Mouse (Mus musculus) lung, adult 2 months (tissue): Measurements from ENCODE around the gene Svip. TPM values are rescaled to one million over a fixed set of nuclear protein-coding genes. Genes with fewer than 3 reads are reported as not detected.

Source experiments
- DNase-seq: peaks from one replicate; pipeline ENCODE4 v3.0.0; 2022
- H3K4me1 ChIP-seq: fragments of 200-500 bp; 2 replicates; pipeline ENCODE4 v1.6.1; 2011; ENCODE audit warnings: low read length; ENCODE audit not compliant: control insufficient read depth, insufficient read depth
- H3K4me3 ChIP-seq: fragments of 200-500 bp; replicated peaks from 2 replicates; pipeline ENCODE3; 2011; ENCODE audit warnings: low read depth, mild to moderate bottlenecking, control low read depth, low read length; ENCODE audit errors: extremely low read depth
- CTCF ChIP-seq: fragments of 200-500 bp; IDR thresholded peaks from 2 replicates; pipeline ENCODE4 v1.5.1; 2011; ENCODE audit warnings: mild to moderate bottlenecking, low read length, control low read depth; ENCODE audit not compliant: insufficient read depth
- POLR2A ChIP-seq: fragments of 200-500 bp; IDR thresholded peaks from 2 replicates; pipeline ENCODE4 v1.6.1; 2011; ENCODE audit warnings: low read depth, mild to moderate bottlenecking, control low read depth, low read length, borderline replicate concordance; ENCODE audit errors: extremely low read depth
- WGBS: fragments of 180-500 bp; shearing (Covaris S2); methylation state at CpG from one replicate; pipeline ENCODE4 v1.1.7; 2018; 5-methylcytosine and 5-hydroxymethylcytosine counted together
- polyA plus RNA-seq: library from polyadenylated mRNA; depleted of rRNA; stranded (reverse); fragments of >200 nt; gene quantifications from 2 replicates; pipeline ENCODE4 v1.2.3, GENCODE M21; 2012; rRNA removed

Gene Svip
- polyA plus RNA-seq, 1 experiment, result 4.0 TPM

DNA sequence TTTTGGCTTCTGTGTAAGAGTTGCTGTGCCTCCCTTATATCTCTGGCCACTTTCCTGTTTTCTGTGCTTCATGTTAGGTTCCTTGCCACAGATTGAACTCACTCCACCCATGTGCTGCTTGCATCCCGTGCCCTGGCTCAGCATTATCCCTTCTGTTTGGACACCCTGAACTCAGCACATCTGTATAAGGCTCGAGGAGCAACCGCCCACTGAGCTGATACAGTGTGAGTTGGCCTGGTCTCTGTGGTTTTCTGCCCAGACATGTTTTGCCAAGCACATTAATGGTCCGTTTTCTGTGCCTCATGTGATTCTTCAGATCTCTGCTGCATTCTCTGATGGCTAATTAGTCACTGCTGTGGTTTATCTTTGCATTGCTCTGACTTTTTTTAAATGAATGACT lies 38.2 kb downstream of the Svip start:
- Histone ChIP-seq H3K4me3 (no peak overlapping the region), H3K4me1 (no peaks in the 10 kb centered on the region)
- TF ChIP-seq POLR2A (no peak), CTCF (no peak)
- DNase-seq, result no peak
- 72% methylated on average over 4 of the region's 4 CpGs for WGBS

DNA sequence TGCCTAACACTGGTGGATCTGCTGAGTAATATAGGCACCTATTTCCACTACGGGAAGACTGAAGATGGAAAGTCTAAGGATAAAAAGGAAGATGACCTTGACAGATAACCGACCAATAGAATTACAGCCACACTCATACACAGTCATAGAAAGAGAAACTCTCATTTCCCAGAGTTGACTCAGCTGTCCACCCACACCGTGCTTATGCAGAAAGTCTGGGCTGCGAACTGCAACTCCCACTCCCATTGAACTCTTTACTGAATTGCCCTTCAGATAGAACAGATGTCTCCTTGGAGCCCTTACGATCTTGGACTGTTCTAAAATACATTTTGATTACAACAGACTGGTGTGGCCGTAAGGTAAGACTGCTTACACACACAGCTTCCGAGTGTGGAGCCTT lies 41.1 kb downstream of the Svip start:
- 84% methylated on average over 7 of the region's 7 CpGs for WGBS

DNA sequence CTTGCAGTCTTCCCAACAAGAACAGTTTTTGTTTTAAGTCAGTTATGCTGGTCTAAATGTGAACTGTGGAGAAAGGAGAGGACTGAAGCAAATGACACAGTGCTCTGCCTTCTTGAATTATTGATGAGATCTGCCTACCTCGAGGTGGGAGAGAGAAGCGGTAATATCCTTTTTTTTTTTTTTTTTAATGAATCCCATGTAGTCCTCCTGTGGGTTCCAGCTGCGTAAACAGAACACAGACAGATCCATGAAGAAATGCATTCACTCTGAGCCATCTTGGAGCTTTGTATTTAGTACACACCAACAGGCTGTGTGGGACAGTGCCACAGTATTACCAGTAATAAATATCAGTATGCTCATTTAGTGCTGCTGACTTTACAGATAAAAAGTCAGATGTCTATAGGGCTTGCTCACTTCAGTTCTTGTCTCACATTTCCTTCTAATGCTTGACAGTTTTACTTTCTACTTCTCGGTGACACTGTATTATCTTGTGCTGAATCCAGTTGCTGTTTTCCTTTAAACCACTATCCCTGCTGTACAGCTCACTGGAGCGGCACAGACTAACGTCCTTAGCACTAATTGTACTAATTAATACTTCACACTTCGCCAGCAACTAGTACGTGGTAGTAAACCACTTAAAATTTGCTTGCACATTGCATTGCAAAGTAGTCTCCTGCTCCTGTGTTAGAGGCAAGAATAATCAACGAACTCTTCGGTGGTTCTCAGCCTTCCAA lies 43.4 kb downstream of the Svip start:
- WGBS, result 78% methylated on average over 10 of the region's 10 CpGs
- TF ChIP-seq POLR2A (no peak), CTCF (no peak)
- Histone ChIP-seq H3K4me1 (no peaks in the 10 kb centered on the region), H3K4me3 (no peak overlapping the region)
- no peak for DNase-seq

More for the DNA sequence above, 41.1 kb downstream of the Svip start:
- no peak for DNase-seq
- no peak for TF ChIP-seq CTCF
- TF ChIP-seq POLR2A, result no peak
- no peaks in the 10 kb centered on the region for H3K4me1 ChIP-seq
- H3K4me3 ChIP-seq, result no peak overlapping the region

DNA sequence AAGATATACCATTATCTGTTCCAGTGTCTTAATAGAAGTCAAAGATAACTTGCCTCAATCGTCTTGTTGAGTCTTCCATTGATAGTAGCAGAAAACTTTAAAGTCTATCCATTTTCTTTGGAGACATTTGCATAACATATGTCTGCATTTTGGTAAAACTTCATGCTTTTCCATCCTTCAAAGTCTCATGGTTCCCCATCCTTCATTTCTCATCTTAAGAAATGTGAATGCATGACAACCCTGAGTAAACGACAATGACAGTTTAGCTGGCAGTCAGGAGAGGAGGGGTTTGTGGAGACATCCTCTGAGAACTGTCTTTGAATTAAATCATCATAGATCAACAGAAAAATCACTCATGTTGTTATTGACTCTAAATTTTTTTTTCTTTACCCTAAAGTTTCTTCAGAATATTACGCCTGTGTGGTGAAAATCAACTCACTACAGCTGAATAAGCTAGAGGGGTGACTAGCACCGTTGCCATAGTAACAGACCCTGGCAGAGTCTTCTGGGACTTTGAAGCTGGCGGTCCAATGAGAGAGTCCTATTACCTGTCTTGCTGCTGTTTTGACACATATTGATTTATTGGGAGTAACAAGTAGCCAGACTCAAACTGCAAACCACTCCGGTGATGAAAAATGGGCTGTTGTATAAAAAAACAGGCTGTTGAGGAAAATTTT lies 45.0 kb downstream of the Svip start:
- Histone ChIP-seq H3K4me1 (no peaks in the 10 kb centered on the region), H3K4me3 (no peak overlapping the region)
- no peak for TF ChIP-seq POLR2A
- no peak for TF ChIP-seq CTCF
- no peak for DNase-seq
- 56% methylated on average over 6 of the region's 6 CpGs for WGBS

DNA sequence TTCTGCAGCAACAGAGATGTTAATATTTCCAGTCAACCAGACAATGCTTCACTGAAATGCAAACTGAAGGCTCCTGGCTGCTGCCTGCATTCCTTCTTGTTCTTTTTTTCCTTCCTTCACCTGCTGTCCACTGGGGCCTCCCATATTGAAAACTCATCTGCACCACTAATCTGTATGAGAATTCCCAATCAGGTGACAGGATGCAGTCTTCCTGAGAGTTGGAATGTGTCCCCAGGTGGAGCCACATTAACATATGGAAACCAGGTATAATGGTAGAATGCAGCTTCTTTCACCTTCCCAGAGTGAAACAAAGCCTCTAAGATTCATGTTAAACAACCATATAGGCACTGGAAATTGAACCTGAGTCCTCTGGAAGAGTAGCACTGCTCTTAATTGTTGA lies 48.1 kb downstream of the Svip start:
- TF ChIP-seq CTCF (no peak), POLR2A (no peak)
- Histone ChIP-seq H3K4me3 (no peak overlapping the region), H3K4me1 (no peaks in the 10 kb centered on the region)
- DNase-seq, result no peak

DNA sequence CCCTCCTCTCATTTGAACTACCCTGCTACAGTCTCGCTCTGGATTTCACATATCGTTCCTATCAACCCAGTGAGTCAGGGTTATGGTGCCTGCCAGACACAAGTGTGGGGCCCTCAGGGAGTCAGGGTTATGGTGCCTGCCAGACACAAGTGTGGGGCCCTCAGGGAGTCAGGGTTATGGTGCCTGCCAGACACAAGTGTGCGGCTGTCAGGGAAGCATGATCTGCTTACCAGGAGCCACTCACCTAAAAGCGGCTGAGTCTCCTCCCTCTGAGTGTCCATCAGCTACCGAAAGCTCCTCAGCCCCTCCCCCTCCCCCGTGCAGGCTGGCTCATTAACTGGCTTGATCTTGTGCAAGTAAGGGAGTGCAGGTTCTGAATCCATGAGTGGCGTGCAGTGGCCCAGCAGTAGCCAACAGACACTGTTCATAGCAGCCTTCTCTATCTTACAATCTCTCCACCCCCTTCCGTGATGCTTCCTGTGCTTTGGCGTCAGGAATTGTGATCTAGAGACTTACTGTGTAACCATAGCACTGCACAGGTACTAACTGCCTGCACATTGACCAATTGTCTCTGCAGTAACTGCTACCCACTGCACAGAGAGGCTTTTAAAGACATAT lies 50.3 kb downstream of the Svip start:
- TF ChIP-seq POLR2A, result no peak
- no peak for TF ChIP-seq CTCF
- H3K4me3 ChIP-seq, result no peak overlapping the region
- WGBS, result 57% methylated on average over 9 of the region's 9 CpGs
- DNase-seq, result no peak
- no peaks in the 10 kb centered on the region for H3K4me1 ChIP-seq

Other genes starting within 250 kb of the Svip start
- 1.5 TPM in 2 replicates for gene Gas2, start 144.0 kb downstream of the Svip start, polyA plus RNA-seq
- gene Fancf, start 143.8 kb downstream of the Svip start, polyA plus RNA-seq, result 5.5 and 5.7 TPM in 2 replicates
- gene 1700015G11Rik, start 9.7 kb upstream of the Svip start, polyA plus RNA-seq, result not detected in 2 replicates